Mouse (Mus musculus) c-Kit-positive CD71-positive TER-119-negative erythroid progenitor cells, embryonic 14.5 days (primary cell): ENCODE measurements around the gene Pou2f2.
A peak's percentile ranks its signal among the peaks of the same experiment; 100 is the strongest.

ENCODE experiments used
- DNase-seq: peaks from one replicate; pipeline ENCODE4 v3.0.0-alpha.2; 2013; ENCODE audit warnings: low read depth

Gene Pou2f2

DNA sequence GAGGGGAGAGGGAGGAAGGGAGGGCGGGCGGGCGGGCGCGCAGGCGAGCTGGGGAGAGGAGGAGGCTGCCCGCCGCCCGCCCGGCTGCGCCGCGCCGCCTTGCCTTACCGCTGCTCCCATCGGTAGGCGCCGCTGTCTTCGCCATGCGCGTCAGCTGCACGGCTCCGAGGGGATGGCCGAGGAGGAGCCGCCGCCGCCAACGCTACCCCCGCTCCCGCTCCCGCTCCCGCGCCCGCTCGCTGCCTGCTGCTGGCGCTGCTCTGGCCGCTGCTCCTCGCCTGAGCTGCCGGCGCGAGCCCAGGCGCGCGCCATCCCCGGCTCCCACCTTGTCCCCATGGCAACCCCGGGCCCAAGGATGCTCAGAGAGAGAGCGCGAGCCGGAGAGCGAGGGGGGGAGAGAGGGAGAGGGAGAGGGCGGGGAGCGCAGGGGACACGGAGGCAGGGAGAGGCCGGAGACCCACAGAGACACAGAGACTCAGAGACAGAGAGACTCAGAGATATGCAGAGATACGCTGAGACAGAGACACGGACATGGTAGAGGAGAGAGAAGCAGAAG, at the start of gene Pou2f2:
Gene Pou2f2 (minus strand): TSS at position 121 of the 556 bp plus-strand sequence.
- DNase-seq = no peak

DNA sequence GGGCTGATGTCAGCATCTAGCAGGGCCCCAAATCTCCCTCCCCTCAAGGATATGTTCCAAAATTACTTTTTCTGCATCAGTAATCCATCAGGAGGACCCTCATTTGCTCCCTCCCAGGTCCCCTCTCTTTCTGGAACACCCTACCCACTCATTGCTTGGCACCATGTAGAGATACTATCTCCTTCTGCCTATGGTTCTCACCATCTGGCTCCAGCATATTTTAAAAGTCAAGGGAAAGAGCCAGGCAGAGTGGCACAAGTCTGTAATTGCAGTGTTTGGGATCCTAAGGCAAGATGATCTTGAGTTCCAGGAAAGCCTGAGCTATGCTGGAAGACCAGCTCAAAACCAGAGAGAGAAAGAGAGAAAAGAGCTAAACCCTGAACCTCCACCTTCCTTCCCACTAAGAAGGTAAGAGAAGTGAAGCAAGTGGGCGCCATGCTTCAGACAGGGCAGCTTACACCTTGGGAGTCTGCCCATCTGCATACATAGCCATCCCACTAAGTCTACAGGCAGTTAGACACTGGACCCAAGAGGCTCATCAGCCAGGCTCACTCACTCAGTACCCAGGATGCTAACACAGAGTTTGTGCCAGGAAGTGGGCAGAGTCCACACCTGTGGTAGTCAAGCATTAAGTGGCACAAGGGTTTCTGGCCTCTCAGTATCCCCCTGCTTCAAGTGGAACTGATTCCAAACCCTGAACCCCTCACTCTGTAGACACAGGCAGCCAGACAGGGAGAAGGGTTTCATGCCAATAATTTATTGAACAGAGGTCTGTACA, 48.2 kb upstream of the Pou2f2 start:
- DNase-seq = no peak

DNA sequence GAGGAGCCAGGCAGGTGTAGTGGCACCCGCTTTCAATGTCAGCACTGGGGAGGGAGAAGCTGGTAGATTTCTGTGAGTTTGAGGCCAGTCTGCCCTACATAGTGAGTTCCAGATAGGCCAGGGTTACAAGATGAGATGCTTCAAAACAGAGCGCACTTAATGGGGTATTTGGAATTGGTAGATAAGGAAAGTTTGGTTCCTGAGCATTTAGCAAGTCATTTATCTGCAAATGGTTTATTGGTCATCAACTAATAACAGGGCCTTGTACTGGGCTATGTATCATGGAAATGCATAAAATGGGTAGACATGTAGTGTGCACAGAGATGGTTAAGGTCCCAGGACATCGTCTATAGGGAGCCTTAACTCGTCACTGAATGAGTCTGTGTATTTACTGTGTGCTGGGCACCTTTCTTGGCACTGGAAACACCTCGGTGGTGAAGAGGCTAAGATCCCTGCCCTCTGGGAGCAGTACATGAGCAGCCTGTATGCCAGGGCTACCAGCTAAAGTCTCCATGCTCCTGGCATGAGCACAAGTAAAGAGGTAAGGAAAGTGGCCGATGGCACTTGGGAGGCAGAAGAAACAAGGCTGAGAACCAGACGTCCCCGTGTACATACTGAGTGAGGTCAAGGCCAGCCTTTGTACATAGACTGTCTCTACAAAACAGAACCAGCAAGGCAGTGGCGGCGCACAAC, 42.9 kb upstream of the Pou2f2 start:
- DNase-seq = no peak

DNA sequence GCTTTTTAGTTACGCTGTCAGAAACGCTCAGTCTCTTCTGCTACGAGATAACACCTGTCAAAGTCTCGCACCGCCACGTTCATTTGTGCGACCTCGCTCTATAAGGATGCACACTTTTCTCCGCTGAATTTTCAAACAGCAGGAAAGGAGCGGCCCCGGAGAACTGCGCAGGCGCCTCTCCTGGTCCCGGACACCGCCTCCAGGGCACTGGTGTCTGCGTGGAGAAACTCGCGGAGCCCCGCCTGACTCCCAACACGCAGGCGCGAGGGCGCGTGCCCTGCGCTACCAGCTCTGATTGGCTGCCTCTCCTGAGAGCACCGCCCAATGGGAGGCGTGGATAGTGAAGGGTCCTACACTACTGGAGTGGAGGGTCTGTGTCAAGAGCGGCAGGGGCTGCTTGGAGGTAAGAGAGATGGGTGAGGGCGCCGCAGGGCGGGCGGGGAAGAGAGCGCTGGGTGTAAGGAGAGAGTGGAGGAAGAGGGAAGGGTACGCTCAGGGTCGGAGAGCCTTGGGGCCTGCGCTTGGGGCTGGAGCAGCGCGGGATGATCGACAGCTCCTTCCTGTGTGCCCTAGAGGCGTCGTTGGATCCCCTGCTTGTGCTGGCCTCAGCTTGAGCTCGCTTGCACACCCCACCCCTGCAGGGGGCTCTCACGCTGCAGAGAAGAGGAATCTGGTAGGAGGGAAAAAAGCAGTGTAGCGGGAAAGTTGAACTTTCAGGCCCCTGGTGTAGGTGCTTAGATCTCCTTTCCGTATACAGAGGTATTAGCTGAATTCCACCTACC, 41.8 kb upstream of the Pou2f2 start, which contains the start of gene Zfp526:
Gene Zfp526 (plus strand): TSS at position 324 of the 782 bp plus-strand sequence.
- DNase-seq = peak; percentile 95

DNA sequence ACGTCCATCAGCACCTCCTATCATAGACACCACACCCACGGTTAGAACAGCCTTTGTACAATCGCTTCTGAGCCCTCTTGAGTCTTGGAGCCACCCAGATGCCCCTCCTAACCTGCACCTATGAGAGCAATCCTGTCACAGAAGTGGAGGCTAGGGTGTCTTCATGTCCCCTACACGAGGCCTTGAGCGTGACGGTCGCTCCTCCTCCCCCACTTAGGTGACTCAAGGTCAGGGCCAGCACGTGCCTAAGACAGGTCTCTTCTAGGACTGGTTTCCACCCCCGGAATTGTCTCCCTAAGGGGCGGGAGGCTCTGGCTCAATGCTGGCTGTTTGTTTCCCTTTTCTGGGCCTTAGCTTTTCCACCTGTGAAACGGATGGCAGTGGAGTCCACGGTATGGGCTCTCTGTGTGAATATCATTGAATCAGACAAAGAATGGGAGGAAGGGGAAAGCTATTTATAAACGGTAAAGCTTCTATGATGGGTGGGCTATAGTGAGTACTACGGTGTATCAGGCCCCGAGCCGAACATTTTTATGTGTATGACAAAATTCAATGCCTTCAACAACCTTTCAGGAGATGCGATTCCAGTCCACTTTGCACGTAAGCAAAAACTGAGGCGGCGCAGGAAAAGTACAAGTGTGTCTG, 41.1 kb upstream of the Pou2f2 start, which contains the start of gene Dedd2:
Gene Dedd2 (minus strand): TSS at position 159 of the 645 bp plus-strand sequence.
- peak; percentile 71 for DNase-seq

DNA sequence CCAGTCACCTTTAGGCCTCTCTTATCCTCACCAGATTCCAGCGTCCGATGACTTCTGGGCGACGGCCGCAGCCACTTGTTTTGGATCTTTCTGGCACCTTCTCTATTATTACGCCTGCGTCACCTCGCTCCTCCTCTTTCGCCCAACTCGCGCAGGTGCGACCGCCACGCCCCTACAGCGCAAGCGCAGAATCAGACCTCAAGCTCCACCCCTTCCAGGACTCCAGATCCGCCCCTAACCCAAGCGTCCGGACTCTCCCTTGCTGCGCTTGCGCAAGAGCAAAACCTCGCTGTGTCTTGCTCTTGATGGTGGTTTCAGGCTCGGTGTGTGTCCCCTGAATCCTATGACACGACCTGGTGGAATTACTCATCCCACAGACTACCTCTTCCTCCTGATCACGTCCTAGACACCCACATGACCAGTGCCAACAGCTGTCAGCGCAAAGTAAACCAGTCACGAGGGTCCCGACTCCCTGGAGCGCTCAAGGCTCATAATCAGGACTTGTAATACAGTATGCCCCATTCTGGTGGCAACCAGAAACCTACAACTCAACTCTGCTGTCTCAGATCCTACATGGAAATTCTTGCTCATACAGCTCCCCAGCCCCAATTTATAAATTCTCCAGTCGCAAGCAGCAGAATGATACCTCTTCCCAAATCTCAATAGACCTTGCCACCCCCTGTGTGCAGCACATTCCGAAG, 40.4 kb upstream of the Pou2f2 start:
- peak; percentile 97 for DNase-seq

DNA sequence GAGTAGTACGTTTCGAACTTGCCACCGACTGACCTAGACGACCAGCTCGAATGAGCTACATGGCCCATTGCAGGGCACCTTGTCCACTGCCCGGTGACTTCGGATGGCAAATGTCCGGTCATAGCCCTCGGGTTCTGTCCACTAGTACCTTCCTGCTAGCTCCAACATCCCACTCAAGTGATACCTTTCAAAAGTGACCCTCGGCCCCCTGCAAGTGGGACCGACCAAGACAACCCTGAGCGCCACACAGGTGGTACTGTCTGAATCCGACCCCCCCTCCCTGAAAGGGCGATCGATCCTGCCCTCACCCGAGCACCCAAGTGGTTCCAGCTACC, 39.9 kb upstream of the Pou2f2 start:
- DNase-seq = no peak

DNA sequence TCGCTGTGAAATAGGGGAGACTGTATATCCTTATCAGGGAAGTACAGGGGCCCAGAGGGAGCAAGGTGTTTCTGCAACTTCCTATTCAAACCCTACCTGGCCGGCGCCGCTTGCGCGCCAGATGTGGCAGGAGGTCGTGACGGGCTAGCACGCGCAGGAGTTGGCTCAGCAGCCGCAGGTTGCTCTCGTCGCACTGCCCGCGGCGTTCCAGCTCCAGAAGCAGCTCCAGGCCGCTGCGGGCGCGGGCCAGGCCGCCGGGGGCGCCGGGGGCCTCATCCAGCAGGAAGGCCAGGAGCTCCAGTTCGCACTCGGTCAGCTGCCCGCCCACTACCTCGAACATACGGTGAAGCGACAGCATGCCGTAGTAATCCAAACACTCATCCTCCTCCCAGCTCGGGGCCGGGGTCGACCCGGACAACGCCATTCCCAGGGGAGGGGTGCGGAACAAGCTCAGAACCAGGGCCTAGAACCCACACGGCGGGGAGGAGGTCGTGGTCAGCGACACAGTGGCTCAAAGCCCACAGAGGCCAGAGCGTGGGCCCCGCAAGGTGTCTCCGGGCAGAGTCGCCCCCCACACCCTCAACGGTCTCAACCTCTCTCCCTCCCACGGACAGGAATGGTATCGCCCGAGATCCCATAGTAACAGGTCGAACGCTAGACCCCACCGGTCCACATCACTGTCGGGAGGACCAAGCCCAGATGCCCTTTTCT, 39.3 kb upstream of the Pou2f2 start:
- DNase-seq = peak; percentile 45

DNA sequence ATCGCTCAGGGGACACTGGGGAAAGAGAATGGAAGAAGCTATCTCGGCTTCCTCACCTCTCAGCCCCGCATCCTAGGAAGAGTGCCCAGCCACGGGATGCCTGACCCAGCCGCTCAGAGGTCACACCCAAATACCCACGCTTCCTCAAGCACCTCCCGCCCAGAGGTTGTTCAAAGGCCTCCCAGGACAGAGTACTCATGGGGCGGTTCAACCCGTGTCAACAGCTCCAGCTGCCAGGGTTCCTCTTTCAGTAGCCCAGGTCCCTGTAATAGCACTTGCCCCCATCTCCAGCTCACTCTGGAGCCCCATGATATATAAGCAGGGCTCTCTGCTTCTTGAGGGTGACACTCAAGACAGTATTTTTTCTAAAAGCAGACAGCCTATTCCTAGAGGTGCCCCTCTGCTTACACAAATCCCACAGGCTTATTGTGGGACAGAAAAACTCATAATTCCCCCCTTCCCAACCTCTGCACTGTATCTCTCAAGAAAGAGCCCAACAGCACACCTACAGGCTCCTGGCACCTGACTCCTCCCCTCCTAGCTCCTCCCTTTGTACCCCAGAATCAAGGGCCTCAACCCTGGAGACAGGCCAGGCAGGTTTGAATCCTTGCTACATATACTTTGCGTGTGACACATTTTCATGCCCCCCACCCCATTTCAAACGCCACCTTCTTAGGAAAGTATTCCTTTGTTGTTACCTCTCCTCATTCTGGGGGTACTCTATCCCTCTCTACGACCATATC, 38.3 kb upstream of the Pou2f2 start:
- no peak for DNase-seq

DNA sequence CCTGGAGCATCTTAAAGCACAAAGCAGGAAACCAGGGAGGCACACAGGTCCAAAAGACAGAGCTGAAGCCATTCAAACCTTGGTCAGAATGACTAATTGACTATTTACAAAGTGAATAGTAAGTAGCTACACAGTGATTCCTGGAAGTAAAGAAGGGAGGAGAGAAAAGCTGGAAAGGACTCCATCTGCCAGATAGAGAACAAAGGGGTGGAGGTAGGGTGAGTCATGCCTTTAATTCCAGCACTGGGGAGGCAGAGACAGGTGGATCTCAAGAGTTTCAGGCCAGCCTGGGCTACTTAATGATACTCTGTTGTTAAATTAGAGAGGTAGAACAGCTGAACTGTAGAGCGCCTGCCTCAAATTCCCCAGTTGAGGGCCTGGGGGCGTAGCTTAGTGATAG, 34.6 kb upstream of the Pou2f2 start:
- no peak for DNase-seq

DNA sequence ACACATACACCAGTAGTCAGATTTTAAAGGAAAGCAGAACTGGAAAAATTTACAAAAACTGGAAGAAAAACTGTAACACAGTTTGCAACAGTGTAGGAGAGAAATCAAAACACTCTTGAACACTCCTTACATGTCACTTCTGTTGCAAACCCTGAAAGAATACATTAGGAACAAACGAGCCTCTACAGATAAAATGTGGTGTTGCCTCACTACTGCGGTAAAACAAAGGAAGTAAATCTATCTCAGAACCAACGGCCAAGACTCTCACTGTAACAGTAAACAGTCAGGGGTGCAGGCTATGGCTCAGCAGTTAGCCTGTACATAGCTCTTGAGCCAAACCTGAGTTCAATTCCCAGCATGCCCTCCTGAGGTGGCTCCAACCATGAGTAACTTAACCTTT, 33.6 kb upstream of the Pou2f2 start:
- DNase-seq = no peak

DNA sequence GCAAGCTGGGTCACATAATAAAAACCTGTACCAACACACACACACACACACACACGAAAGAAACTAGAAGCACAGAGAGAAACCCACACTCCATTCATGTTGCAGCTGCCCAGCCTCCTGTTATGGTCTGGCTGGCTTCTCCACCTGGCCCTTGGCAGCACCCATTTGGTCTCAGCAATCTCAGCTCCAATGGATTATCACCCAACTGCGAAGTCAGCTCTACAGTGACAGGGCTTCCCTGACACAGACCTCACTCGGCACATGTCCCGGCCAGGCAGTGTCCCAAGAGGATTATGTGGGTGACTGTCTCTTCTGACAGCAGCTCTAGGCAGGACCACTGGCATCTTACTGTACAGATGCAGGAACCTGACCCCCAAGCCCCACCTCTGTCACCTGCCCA, 31.0 kb upstream of the Pou2f2 start:
- DNase-seq = no peak

DNA sequence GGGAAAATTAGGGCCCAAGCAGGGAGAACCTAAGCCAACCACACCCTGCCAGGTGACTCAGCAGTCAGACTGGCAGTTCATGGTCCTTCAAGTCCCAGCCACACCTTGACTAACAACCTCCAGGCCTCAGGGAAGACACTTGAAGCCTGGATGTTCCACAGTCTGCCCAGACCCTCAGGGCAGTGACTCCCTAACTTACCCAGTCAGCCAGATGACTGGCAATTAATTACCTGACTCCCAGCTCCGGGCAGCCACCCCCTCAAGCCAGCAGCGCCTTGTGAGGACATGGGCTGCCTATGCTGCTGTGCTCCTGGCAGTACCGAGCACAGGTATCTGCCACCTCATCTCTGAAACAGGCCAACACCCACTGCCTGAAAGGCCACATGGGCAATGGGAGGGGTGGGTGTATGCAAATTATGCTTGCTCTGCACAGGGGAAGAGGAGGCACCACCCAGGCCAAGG, 29.7 kb upstream of the Pou2f2 start:
- peak; percentile 31 for DNase-seq

DNA sequence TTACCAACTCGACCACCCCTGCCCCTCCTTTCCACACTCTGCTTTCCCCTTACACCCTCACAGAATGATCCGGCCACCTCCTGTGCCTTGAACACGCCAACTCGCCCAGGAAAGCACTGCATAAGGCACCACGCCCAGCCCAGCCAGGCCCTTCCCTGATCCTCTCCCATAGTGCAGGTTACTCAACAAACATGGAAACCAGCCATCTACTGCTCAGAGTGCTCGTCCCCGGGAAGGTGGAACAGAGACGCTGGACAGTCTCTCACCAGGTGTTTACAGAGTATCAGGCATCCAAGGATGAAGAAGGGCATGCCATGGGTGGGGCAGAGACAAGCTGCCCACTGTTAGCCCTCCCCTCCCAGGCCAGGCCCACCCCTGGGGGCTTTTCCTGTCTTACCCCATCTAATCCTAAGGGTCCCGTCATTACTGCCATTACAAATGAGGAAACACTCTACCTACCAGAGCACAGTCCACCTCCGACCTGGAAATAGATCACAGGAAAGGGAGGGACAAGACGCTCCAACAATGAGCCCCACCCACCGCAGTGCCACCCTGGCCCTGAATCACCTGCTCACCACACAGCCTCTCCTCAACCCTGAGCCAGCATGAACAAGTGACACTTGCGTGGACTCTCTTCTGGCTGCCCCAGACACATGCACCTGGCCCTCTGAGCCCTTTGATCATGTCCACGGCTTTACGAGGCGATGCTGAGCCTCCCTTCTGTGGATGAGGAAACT, 26.7 kb upstream of the Pou2f2 start:
- DNase-seq = no peak

DNA sequence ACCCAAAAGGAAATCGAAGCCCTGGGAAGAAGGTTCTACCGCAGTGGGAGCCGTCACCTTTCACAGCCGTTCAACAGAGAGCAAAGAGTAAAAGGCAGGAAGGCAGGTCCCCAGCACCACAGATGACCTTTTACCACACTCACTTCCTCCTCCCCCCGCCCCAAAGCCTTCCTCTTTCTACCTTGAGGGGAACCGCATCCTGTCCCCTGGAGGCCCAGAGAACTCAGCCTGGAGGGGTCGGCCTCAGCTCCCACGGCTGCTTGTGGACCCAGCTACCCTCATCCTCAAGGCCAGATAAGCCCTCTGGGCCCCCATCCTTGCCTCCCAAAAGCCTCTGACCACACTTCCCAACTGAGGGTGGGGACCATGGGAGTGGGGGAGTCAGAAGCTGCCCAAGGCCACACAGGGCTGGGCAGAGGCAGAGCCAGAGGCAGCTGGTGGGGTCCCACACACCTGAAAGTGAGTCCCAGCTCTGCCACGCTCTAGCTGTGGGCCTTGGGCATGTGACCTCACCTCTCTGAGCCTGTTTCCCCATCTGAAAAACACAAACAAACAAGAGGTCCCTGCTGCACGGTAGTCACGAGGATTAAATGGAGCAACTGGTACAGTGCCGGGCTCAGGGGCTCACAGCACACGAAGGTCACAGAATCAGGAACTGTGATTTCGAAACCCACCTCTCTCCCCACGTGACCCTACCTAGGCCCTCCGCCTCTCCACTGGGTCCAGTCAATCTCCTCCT, 26.0 kb upstream of the Pou2f2 start:
- DNase-seq = no peak

DNA sequence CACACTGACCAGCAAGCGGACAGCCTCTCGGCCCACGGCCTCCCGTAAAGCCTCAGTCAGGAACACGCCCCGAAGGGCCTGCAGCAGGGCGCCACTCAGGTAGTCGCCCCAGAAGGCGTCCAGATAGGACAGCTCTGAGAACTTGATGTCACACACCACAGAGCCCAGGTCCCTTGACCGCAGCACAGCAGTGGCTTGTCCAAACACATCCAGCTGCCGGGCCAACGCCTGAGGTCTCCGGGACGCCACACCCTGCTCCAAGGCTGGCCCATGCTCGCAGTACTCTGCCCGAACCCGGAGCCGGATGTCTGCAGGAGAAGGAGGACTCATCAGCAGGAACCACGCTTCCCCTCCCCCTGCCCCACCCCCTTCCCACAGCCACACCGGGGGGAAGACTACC, 24.1 kb upstream of the Pou2f2 start:
- no peak for DNase-seq

DNA sequence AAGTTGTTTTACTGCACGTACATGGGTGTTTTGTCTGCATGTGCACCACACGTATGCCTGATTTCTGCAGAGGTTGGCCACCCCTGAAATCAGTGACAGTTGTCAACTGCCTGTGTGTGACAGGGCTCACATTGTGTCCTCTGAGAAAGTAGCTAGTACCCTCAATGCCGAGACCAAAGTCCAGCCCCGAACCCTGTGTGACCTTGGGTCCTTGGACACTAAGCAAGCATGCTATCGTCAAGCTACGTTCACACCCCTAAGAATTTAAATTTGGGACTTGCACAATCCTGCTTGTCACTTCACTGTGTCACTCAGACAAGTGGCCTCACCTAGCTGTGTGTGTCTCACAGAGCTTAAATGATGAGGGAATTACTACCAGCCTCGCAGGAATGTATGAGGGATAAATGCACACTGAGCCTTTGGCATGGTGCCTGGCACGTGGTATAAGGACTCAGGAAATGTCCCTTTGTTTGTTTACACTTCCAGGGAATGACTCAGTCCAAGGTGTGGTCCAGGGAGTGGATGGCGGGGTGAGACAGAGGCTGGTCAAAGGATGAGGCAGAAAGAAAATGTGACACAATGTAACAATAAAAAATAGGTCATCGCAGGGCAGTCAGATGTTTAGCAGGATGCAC, 18.0 kb upstream of the Pou2f2 start:
- no peak for DNase-seq

DNA sequence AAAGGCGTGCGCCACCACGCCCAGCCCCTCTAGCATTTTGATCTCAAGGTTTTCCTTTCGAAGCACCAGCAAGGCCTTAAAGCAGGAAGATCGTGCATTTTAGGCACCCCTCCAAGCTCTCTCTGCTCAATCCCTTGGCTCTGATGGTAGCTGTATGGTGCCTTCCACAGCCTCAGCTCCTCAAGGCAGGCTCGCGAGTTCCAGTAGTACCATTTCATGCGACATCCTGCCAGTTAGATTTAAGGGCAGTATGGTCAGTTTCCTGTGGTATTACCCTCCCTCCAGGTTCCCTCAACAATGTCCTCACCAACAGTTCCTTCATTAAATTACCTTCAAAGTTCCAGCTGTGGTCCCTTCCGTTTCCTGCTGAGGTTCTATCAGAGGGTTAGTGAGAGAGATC, 16.6 kb upstream of the Pou2f2 start:
- no peak for DNase-seq
